Mouse (Mus musculus): ENCODE results near the gene Adam8. TPM values are rescaled to one million over a fixed set of nuclear protein-coding genes. Genes with fewer than 3 reads are reported as not detected.

The Adam8 gene
- 4.5 and 5.3 TPM in 2 replicates for polyA plus RNA-seq (2012; rRNA removed)

GRCm38 (mm10) chr7:139992406-139992805 is at the start of gene Adam8:
Gene Adam8 (minus strand): TSS chr7:139992562.

GRCm38 (mm10) chr7:140036281-140037170 is 44.2 kb upstream of the Adam8 start, which contains the start of the genes Zfp511 and Tubgcp2:
Gene Zfp511 (plus strand): TSS chr7:140036391.
Gene Tubgcp2 (minus strand): TSS chr7:140036669.

GRCm38 (mm10) chr7:139978278-139978892 is 14.0 kb downstream of the Adam8 start, which contains the start of gene 6430531B16Rik:
Gene 6430531B16Rik (minus strand): TSS chr7:139978755.

GRCm38 (mm10) chr7:139943674-139944281 is 48.6 kb downstream of the Adam8 start, which contains the start of gene Utf1:
Gene Utf1 (plus strand): TSS chr7:139943789.

Other genes with a start within 250 kb of the Adam8 start
- gene Adgra1, start 158.4 kb downstream of the Adam8 start, polyA plus RNA-seq (2012; rRNA removed) = 0.21 and 0.38 TPM in 2 replicates
- gene Kndc1, start 97.9 kb downstream of the Adam8 start, polyA plus RNA-seq (2012; rRNA removed) = 0.26 and 0.41 TPM in 2 replicates
- 0.23 TPM in 1 of 2 replicates, not detected in the other for gene Utf1, start 48.8 kb downstream of the Adam8 start, polyA plus RNA-seq (2012; rRNA removed)
- 0.16 TPM in 2 replicates for gene 6430531B16Rik, start 13.8 kb downstream of the Adam8 start, polyA plus RNA-seq (2012; rRNA removed)
- 55.6 and 88.0 TPM in 2 replicates for gene Zfp511, start 43.8 kb upstream of the Adam8 start, polyA plus RNA-seq (2012; rRNA removed)
- gene Tubgcp2, start 44.1 kb upstream of the Adam8 start, polyA plus RNA-seq (2012; rRNA removed) = 13.5 and 15.3 TPM in 2 replicates
- 0.08 and 0.16 TPM in 2 replicates for gene Msx3, start 56.5 kb upstream of the Adam8 start, polyA plus RNA-seq (2012; rRNA removed)
- 4.1 and 5.0 TPM in 2 replicates for gene Caly, start 90.0 kb upstream of the Adam8 start, polyA plus RNA-seq (2012; rRNA removed)
- 14.8 and 25.0 TPM in 2 replicates for gene Prap1, start 100.8 kb upstream of the Adam8 start, polyA plus RNA-seq (2012; rRNA removed)
- gene Fuom, start 109.9 kb upstream of the Adam8 start, polyA plus RNA-seq (2012; rRNA removed) = 100 and 110 TPM in 2 replicates
- gene Paox, start 123.2 kb upstream of the Adam8 start, polyA plus RNA-seq (2012; rRNA removed) = 8.3 and 9.1 TPM in 2 replicates
- 112 and 131 TPM in 2 replicates for gene Echs1, start 123.9 kb upstream of the Adam8 start, polyA plus RNA-seq (2012; rRNA removed)
- gene Mtg1, start 145.0 kb upstream of the Adam8 start, polyA plus RNA-seq (2012; rRNA removed) = 14.0 and 15.3 TPM in 2 replicates
- 0.93 and 1.4 TPM in 2 replicates for gene Sprn, start 162.3 kb upstream of the Adam8 start, polyA plus RNA-seq (2012; rRNA removed)
- not detected in 2 replicates for gene Olfr522, start 172.2 kb upstream of the Adam8 start, polyA plus RNA-seq (2012; rRNA removed)
- gene Olfr523, start 180.7 kb upstream of the Adam8 start, polyA plus RNA-seq (2012; rRNA removed) = 0.10 TPM in 1 of 2 replicates, not detected in the other
- gene Olfr524, start 213.4 kb upstream of the Adam8 start, polyA plus RNA-seq (2012; rRNA removed) = not detected in 2 replicates
- 0.30 and 0.50 TPM in 2 replicates for gene Cd163l1, start 225.7 kb upstream of the Adam8 start, polyA plus RNA-seq (2012; rRNA removed)